Mouse (Mus musculus): ENCODE measurements at regions not wholly inside any gene's neighbourhood (a gene's known extent, or its start where the extent isn't known, plus 50 kb on each side); places are given as distances from the start of the nearest gene placed in this dataset.

DNA sequence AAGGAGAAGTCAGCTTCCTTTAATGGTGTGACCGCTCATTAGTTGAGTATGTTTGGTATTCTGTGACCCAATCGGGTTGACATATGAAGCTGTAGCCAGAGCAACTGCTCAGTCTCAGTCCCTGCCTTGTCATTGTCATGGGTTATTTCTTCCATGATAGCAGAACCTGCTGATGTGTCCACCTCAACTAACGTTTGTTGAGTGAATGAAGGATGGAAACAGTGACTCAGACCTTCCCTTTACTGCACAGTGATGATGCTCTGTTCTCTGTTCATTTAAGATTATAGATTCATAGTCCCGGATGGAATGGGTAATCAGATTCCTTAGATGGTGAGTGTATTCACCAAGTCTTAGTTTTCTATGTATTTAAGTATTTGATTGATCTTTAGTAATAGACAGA is 493.3 kb upstream of the Adamts16 start:
- DNase-seq = no peak

- no peak for DNase-seq
Measured at GRCm38 (mm10) chr13:71333146-71333545, 491.5 kb upstream of the Adamts16 start.

DNA sequence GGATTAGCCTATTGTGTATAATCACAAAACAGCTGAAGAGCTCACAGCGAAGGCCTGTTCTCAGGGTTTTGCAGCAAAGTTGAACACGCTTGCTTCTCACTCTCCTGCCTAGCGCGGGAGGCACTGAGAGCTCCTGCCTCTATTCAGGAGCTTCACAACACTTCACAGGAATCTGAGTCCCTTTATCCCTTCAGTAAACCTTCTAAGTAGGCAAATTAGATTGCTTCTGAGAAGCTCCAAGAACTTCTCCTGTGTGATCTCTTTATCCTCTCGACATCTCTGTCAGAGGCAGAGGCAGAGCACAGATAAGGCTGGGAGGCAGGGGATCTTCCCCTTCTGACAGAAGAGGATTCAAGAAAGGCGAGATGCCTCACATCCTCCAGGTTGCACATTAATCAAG is 488.7 kb upstream of the Adamts16 start:
- DNase-seq = no peak

- no peak for DNase-seq
Measured at GRCm38 (mm10) chr13:71327802-71328753, 486.5 kb upstream of the Adamts16 start.

- no peak for DNase-seq
Measured at GRCm38 (mm10) chr13:71320489-71320888, 478.9 kb upstream of the Adamts16 start.

DNA sequence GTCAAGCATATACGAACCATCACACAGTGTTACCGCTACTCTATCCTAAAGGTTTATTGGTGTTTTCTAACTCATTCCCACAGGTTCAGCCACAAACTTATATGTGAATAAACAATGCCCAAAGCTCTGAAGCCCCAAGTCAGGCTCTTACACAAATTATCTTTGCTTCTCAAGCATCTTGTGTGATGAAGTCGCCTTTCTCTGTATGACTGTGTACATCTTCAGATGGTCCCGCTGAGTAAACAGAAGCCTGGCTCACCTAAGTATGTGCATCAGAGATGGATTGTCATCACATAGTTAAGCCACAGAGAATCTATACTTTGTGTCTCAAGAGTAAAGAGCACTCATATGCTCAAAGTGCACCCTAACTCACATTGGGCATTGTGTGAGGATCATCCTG is 462.3 kb upstream of the Adamts16 start:
- no peak for DNase-seq

DNA sequence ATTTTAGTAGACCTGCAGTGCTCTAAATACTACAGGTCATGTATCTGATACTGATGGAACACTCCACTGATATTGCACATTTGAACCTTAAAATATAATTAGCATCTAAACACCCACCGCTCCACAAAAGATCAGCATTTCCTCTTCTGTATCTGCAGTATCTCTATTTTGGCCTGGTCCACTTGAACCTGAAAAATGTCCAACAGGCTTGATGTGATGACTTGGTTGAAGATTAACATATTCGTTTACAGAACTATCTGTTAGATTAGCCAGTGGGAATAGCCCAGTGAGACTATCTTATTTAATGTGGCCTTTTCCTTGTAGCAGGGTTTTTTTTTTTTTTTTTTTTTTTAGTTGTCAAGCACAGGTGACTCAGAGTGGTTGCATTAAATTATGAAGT is 434.4 kb upstream of the Adamts16 start:
- DNase-seq = no peak

DNA sequence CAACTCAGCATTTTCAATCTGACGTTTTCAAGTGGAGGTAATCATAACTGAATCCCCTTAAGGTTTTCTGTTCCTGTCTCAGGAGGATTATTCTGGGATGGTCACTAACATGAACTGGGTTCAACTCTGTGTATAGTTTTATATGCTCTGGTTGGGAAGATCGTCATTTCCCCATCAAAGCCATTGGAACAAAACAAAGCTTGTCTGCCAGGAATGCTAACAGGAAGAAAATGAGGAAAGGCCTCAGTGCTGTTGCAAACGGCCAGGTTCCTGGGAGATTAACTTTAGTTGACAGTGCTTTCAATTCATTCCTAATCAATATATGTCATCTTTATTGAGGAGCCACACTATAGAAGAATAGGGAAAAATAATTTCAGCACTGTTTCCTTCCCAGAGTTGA is 432.5 kb upstream of the Adamts16 start:
- DNase-seq = no peak

DNA sequence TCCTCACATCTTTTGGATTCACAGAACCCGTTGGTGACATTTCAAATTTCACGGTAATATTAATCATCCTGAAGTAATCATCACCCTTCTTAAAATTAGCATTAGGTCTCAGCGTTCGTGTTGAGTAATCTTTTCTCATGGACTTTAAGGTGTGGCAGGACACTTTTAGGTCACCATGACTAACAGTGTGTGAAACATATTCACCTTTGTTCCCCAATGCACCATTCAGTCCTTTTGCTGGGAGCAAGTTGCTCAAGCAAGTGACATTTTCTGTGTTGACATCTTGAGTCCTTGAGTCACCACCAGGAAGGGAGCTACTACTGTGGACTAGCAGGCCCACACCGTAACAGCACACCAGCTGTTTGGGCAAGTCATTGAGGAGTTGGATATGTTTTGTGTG is 431.9 kb upstream of the Adamts16 start:
- DNase-seq = no peak

DNA sequence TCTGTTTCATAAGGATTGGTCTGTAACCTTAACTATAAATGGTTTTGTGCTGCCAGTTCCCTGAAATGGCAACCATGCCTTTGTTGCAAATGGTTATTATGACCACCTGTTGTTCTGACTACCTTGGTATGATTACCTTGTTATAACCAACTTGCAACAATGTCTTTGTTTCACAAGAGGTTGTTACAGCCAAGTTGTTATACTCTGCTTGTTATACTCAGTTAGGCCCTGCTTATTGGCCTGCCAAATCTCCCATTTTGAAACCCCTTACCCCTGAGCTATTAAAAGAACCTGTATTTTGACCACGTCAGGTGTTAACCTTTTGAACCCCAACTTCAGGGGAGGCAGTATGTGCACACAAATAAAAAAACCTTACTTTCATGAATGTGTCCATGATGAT is 431.5 kb upstream of the Adamts16 start:
- no peak for DNase-seq

DNA sequence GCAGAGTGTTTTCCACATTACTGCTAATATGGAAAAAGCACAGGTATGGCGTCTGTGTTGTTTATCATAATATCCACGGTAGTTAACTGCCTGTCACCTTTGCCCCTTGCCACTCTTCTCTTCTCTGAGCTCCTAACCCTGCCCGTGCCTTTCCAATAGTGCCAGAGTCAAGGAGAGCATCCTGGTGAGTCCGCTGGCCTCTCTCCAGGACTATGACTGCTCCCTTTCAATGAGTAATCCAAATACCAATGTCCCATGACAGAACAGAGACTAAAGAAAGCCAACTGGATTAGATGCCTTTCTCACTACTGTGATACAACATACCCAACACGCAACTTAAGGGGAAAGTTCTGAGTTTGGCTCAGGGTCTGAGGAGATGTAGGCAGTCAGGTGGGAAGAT is 430.8 kb upstream of the Adamts16 start:
- DNase-seq = no peak

DNA sequence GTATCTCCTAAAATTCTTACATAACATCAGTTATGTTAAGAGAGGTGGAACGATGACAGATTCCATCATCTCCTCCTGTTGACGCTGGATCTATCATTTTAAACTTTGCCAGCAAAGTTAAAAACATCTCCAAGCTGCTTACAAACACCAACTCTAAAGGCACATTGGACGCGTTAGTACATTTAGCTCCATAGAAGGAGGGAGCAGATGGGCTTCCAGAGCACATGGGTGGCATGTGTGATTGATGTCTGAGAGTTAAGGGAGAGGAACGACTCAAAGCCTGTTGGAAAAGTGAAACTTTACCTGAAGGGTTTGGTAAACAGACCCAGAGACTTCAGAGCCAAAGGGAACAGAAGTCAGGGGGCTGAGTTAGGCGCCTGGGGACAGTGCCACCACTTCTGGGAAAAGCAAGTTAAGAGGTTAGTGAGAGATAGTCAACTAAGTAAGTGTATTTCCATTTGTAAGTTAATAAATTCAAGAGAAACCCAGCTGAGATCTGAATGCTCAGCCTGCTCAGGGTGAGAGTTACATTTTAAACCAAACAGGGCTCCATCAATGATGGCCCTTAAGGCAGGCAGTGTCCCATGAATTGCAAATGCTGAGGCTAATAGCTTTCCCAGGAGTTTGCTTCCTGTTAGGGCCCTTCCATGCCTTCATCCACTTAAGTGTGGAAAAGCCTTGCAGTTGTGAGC is 430.3 kb upstream of the Adamts16 start:
- no peak for DNase-seq

DNA sequence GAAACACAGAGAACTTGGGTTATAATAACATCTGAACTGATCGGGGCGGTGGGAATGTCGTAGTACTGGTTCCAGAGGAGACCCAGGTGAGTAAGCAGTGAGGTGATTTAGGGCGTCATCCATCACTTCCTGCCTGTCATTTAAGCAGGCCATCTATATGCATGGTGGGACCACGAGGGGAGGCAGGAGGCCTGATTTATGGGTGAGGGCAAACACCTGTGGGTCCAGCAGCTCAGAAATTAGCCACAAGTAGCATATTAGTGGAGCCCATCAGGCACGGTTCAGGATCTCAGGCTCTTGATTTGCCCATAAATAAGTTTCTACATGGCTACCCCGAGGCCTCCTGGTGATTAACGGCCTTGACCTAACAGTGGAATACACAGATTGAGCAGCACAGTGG is 428.8 kb upstream of the Adamts16 start:
- DNase-seq = no peak

DNA sequence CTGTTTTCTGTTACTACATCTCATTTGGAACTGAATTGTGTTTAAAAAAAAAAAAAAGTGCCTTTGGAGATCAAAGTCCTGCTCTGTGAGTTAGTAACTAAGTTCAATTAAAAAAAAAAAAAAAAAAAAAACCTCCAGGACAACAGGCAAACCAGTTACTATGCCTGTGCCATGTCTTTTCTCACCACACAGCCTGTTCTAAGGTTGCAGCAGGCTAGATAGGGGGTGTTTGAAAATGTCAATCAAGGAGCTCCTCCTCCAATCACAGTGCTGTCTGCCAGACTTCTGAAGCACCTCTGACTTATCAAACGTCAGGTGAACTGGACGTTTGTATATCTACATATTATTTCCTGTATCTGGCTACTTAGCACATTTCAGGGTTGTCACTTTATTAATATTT is 427.9 kb upstream of the Adamts16 start:
- DNase-seq = no peak

DNA sequence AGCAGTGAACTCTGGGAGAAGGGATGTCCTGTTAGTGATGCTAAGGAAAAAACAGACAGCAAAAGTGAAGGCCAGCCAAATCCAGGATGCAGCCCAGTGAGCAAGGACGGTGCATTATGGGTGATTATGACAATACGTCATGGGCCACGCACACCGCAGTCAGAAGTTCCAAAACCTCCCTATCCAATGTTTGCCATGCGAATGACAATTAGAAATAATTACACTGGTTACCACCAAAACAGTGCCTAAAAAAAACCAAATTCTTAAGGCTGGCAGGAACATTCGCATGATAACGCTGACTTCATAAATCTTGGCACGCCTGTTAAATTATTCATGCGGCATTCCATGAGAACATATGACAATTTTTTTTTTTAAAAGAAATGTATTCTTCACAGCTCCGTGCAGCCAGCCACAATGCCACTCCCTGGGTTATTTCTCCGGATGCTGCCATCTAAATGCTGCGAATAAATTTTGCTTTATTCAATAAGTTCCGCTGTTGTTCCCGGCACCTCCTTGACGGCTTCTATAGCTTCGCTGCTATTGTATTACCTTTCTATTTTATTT is 421.8 kb upstream of the Adamts16 start:
- DNase-seq = no peak

- DNase-seq = no peak
Measured at GRCm38 (mm10) chr13:71262575-71263295, 421.1 kb upstream of the Adamts16 start.

DNA sequence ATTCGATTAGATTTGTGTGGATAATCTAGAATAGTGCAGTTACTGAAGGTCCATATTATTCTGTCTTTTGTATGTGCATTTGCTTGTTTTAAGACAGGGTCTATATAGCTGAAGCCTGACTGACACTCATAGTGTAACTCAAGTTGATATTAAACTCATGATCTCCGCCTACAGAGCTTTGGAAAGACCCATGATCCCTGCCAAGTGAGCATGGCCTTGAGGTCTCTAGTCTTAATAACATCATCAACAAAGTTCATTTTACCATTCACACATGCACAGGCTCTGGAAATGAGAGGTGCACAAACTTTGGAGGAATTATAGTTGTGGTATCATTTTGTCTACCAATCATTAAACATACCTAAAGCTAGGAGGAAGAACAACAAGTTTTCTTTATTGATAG is 412.4 kb upstream of the Adamts16 start:
- DNase-seq = no peak

DNA sequence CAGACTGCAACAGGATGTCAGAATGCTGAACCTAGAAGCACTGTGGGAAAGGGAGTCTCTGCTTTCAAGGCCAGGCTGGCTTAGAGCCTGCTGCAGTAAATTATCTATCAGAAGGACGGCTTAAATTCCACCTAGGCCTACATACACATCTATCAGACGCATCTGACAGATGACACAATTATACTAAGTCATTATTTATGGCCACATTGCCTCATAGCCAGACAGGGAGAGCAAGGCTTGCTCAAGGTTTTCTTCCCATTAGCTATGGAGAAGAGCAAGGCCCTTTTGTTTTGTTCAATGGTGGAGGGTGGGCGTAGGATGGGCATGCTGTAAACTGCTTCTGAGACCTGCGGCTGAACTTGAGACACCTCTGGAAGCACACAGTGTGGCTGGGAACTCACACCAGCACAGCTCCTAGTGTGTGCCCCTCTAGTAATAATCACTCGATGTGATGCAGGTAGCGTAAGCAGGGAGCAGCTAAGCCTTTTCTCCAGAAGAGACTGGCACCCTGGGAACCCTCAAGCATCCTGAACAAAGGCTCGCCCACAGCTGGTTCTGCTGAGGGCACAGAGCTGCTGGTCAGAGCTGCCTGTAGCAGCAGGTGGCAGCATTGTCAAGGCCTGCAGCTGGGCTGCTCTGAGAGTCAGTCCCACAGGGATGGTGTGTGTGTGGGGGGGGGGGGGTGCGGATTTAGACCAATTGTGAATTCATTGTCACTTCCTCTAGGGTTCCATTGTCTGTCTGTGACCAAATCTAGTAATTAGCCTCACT is 406.8 kb upstream of the Adamts16 start:
- peak; percentile 4 for DNase-seq

DNA sequence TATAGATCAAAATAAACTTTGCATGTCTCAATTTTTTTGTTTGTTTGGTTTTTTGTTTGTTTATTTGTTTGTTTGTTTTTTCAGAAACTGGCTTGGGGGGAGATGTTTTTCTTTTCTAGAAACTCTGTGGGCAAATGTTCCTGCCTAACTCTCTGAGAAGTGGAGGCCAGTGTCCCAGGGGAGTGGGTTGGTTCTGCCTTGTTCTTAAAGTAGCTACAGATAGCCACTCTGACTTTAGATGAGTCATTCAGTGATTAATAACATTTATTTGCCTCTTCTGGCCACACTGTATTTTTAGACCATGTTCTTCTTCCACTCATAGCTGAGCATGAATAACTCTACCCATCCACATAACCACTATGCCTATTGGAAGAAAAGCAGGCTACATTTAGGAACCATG is 405.6 kb upstream of the Adamts16 start:
- DNase-seq = no peak

- no peak for DNase-seq
Measured at GRCm38 (mm10) chr13:71245326-71245725, 403.7 kb upstream of the Adamts16 start.

GRCm38 (mm10) chr13:71239782-71240181 is 398.2 kb upstream of the Adamts16 start:
- DNase-seq = no peak

DNA sequence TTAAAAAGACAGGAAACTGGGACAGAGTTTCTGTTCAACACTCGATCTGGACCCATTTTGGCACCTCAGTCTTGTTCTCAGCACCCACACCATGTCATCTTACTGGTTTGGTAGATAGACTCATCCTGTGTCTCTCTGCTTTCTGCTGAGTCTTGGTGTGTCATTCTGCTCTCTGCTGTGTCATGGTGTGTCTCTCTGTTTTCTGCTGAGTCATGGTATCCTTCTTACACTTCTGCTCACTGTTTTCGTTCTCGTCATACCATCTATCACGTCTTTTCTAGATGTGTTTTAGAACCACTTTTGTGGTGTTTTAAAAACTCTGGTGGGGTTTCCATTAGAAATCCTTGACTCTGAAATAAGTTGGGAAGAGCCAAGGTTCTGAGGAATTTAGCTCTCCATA is 393.7 kb upstream of the Adamts16 start:
- DNase-seq = no peak

- DNase-seq = no peak
Measured at GRCm38 (mm10) chr13:71231182-71231581, 389.6 kb upstream of the Adamts16 start.
